Mouse (Mus musculus) heart, adult 2 months (tissue): ENCODE measurements around the gene Ercc1. TPM values are rescaled to one million over a fixed set of nuclear protein-coding genes. Genes with fewer than 3 reads are reported as not detected.
A peak's percentile ranks its signal among the peaks of the same experiment; 100 is the strongest.

Experiments
- DNase-seq, 2 experiments: peaks; one replicate each; pipeline ENCODE4 v3.0.0; 2021
- H3K27ac ChIP-seq: fragments of 200-600 bp; 2 replicates; pipeline ENCODE4 v1.8.1; 2022
- H3K27me3 ChIP-seq: fragments of 200-500 bp; 2 replicates; pipeline ENCODE4 v1.6.1; 2012; ENCODE audit warnings: mild to moderate bottlenecking, low read length, inconsistent platforms, mixed read lengths; ENCODE audit not compliant: control insufficient read depth, insufficient read depth
- H3K36me3 ChIP-seq: fragments of 200-500 bp; 2 replicates; pipeline ENCODE4 v1.6.1; 2012; ENCODE audit warnings: low read length, inconsistent platforms; ENCODE audit not compliant: control insufficient read depth, insufficient read depth
- H3K4me1 ChIP-seq: fragments of 200-500 bp; 2 replicates; pipeline ENCODE4 v1.6.1; 2011; ENCODE audit warnings: low read length; ENCODE audit not compliant: control insufficient read depth, insufficient read depth
- H3K4me3 ChIP-seq: fragments of 200-600 bp; 2 replicates; pipeline ENCODE4 v1.8.1; 2022
- H3K79me2 ChIP-seq: fragments of 200-500 bp; replicated peaks from 2 replicates; pipeline ENCODE4 v1.6.1; 2012; ENCODE audit warnings: mild to moderate bottlenecking, inconsistent platforms, low read length, moderate library complexity, mixed read lengths; ENCODE audit not compliant: control insufficient read depth, insufficient read depth
- H3K9ac ChIP-seq: fragments of 200-500 bp; 2 replicates; pipeline ENCODE4 v1.6.1; 2012; ENCODE audit warnings: low read depth, mild to moderate bottlenecking, control low read depth, inconsistent platforms, low read length, mixed read lengths
- CTCF ChIP-seq: fragments of 200-600 bp; IDR thresholded peaks from 2 replicates; pipeline ENCODE4 v1.8.1; 2022; ENCODE audit warnings: antibody characterized with exemption, mild to moderate bottlenecking, moderate library complexity
- EP300 ChIP-seq: fragments of 200-500 bp; IDR thresholded peaks from 2 replicates; pipeline ENCODE4 v1.6.1; 2011; ENCODE audit warnings: low read depth, low read length, control low read depth; ENCODE audit not compliant: insufficient read depth
- POLR2A ChIP-seq: fragments of 200-500 bp; IDR thresholded peaks from 2 replicates; pipeline ENCODE4 v1.6.1; 2011; ENCODE audit warnings: mild to moderate bottlenecking, low read depth, low read length, control low read depth; ENCODE audit not compliant: insufficient read depth
- WGBS: fragments of 180-500 bp; shearing (Covaris S2); methylation state at CpG from one replicate; pipeline ENCODE4 v1.1.7; 2018; 5-methylcytosine and 5-hydroxymethylcytosine counted together
- intact Hi-C: fragments of 180-260 bp; cut with DNase I; formaldehyde crosslinking; loops from one replicate; pipeline ENCODE4 v1.15.1; 2025
- polyA plus RNA-seq: library from polyadenylated mRNA; depleted of rRNA; stranded (reverse); fragments of >200 nt; gene quantifications from 2 replicates; pipeline ENCODE4 v1.2.3, GENCODE M21; 2012
- total RNA-seq, 2 experiments: library from RNA; stranded (reverse); gene quantifications; 2 replicates each; pipeline ENCODE4 v1.2.3; 2021

The Ercc1 gene
- total and polyA plus RNA-seq, 3 experiments: 46.8 to 48.6 (median 47.1) TPM

GRCm38 (mm10) chr7:19327782-19328181 lies 16.8 kb upstream of the Ercc1 start:
- H3K9ac ChIP-seq: no peak overlapping the region
- WGBS: 60% methylated on average over 5 of the region's 5 CpGs

GRCm38 (mm10) chr7:19328425-19328824 lies 16.2 kb upstream of the Ercc1 start:
- H3K27me3 ChIP-seq: no peaks in the 10 kb centered on the region
- TF ChIP-seq EP300 (no peak), CTCF (peak; percentile 58), POLR2A (no peak)
- H3K36me3 ChIP-seq: no peaks in the 10 kb centered on the region
- DNase-seq: no peak
- no peak overlapping the region for H3K4me3 ChIP-seq
- no peak overlapping the region for H3K9ac ChIP-seq
- peaks cover 8% of the 10 kb centered on the region for H3K4me1 ChIP-seq
- intact Hi-C loops: no loop called here
- H3K79me2 ChIP-seq: no peaks in the 10 kb centered on the region
- H3K27ac ChIP-seq: no peak overlapping the region

More at GRCm38 (mm10) chr7:19327782-19328181, 16.8 kb upstream of the Ercc1 start:
- no peaks in the 10 kb centered on the region for H3K36me3 ChIP-seq
- intact Hi-C loops: no loop called here
- no peaks in the 10 kb centered on the region for H3K27me3 ChIP-seq
- no peak overlapping the region for H3K4me3 ChIP-seq
- peaks cover 8% of the 10 kb centered on the region for H3K4me1 ChIP-seq
- no peak for TF ChIP-seq EP300
- no peak for TF ChIP-seq POLR2A
- TF ChIP-seq CTCF: no peak
- no peaks in the 10 kb centered on the region for H3K79me2 ChIP-seq
- DNase-seq: no peak
- peak overlapping the region; percentile 89 for H3K27ac ChIP-seq

- H3K79me2 ChIP-seq: no peaks in the 10 kb centered on the region
- H3K4me1 ChIP-seq: peaks cover 9% of the 10 kb centered on the region
- no peak overlapping the region for H3K9ac ChIP-seq
- intact Hi-C loops: no loop called here
- no peak for TF ChIP-seq POLR2A
- no peak for TF ChIP-seq EP300
- no peak for TF ChIP-seq CTCF
- no peak overlapping the region for H3K4me3 ChIP-seq
- H3K27me3 ChIP-seq: no peaks in the 10 kb centered on the region
- no peaks in the 10 kb centered on the region for H3K36me3 ChIP-seq
- no peak for DNase-seq
- 69% methylated on average over 2 of the region's 2 CpGs for WGBS
- peak overlapping the region; percentile 98 for H3K27ac ChIP-seq
These were observed 12.7 kb upstream of the Ercc1 start for GRCm38 (mm10) chr7:19331910-19332309.

GRCm38 (mm10) chr7:19332709-19333352 lies 11.7 kb upstream of the Ercc1 start:
- Histone ChIP-seq H3K4me3 (peak overlapping the region; percentile 72), H3K9ac (peak overlapping the region; percentile 94), H3K36me3 (no peaks in the 10 kb centered on the region), H3K27me3 (no peaks in the 10 kb centered on the region), H3K79me2 (no peaks in the 10 kb centered on the region), H3K27ac (peak overlapping the region; percentile 98), H3K4me1 (peaks cover 5% of the 10 kb centered on the region)
- peak; percentile 87 to 92 for DNase-seq
- 0 out of 2 replicates have a peak, but pooled peaks have one; percentile 32 for TF ChIP-seq EP300
- no peak for TF ChIP-seq CTCF
- TF ChIP-seq POLR2A: peak; percentile 33; the same call in 1 of the 2 replicates
- WGBS: under 1% methylated on average over 52 of the region's 52 CpGs
- intact Hi-C loops: no loop called here

GRCm38 (mm10) chr7:19335583-19335982 lies 9.0 kb upstream of the Ercc1 start:
- intact Hi-C loops: no loop called here
- TF ChIP-seq POLR2A: no peak
- no peak for TF ChIP-seq CTCF
- TF ChIP-seq EP300: no peak
- no peak for DNase-seq
- H3K9ac ChIP-seq: no peak overlapping the region
- no peaks in the 10 kb centered on the region for H3K27me3 ChIP-seq
- peaks cover 4% of the 10 kb centered on the region; the same call in 1 of the 2 replicates for H3K4me1 ChIP-seq
- no peak overlapping the region for H3K27ac ChIP-seq
- H3K4me3 ChIP-seq: no peak overlapping the region
- 40% methylated on average over 3 of the region's 3 CpGs for WGBS
- H3K36me3 ChIP-seq: no peaks in the 10 kb centered on the region
- no peaks in the 10 kb centered on the region for H3K79me2 ChIP-seq

GRCm38 (mm10) chr7:19337122-19337521 lies 7.5 kb upstream of the Ercc1 start:
- 48% methylated on average over 10 of the region's 10 CpGs for WGBS
- Histone ChIP-seq H3K4me1 (peaks cover 4% of the 10 kb centered on the region; the same call in 1 of the 2 replicates), H3K27ac (peak overlapping the region; percentile 31)

More at GRCm38 (mm10) chr7:19337122-19337521, 7.5 kb upstream of the Ercc1 start:
- Histone ChIP-seq H3K79me2 (no peaks in the 10 kb centered on the region), H3K9ac (no peak overlapping the region), H3K27me3 (no peaks in the 10 kb centered on the region), H3K4me3 (no peak overlapping the region), H3K36me3 (no peaks in the 10 kb centered on the region)
- DNase-seq: no peak
- intact Hi-C loops: no loop called here
- TF ChIP-seq EP300: no peak
- no peak for TF ChIP-seq CTCF
- no peak for TF ChIP-seq POLR2A
